Comparison of ENCODE assay signal across 18 mouse cellular contexts in the genomic region with DNA sequence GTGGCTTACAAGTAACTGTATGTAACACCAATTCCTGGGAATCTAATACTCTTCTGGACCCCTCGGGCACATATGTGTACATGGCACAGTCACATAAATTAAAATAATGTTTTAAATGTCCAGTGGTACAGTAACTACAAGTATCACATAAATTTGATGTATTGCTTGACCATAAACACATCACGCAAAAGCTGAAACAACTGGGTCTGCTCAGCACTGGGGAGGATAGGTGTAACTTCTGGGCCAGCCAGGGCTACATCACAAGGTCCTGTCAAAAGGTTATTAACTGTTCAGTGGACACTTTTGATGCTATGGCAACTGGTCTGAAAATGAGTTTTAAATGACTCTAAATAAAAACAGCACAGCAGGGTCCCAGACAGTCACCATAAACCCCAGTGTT.
"Had no signal": no experiment of that assay in that cellular context is flagged by ENCODE, and none has a peak within 500 bp of the region (broad histone marks: within the 10 kb centered on the region; RNA-seq: fewer than 3 reads in every experiment).

No protein-coding gene starts in this region.

- H3K27me3 ChIP-seq: liver, embryonic 13.5 days; lung, embryonic 15.5 days; megakaryocyte, embryonic 14.5 days; midbrain, embryonic 15.5 days; neural tube, embryonic 13.5 days; stomach, embryonic 15.5 days had no signal

- ATAC-seq: intestine, embryonic 16.5 days; liver, postnatal 0 days; midbrain, embryonic 15.5 days had no signal

- H3K9ac ChIP-seq: liver, embryonic 13.5 days; liver, postnatal 0 days; lung, embryonic 15.5 days; midbrain, embryonic 15.5 days; neural tube, embryonic 13.5 days; stomach, embryonic 15.5 days had no signal

- DNase-seq: kidney, adult 9 months; layer of hippocampus, adult 9-11 months; layer of hippocampus, postnatal 36 days; liver; liver, embryonic 13.5 days; liver, postnatal 0 days; lung, postnatal 14 days; right cerebral cortex, postnatal 14 days; thymus, adult 2 months; thymus, postnatal 25 days had no signal

- H3K27ac ChIP-seq: liver, embryonic 13.5 days; lung, embryonic 15.5 days; macrophage; midbrain, embryonic 15.5 days; neural tube, embryonic 13.5 days; stomach, embryonic 15.5 days had no signal

- H3K9me3 ChIP-seq: liver, embryonic 13.5 days; lung, embryonic 15.5 days; megakaryocyte, embryonic 14.5 days; midbrain, embryonic 15.5 days; neural tube, embryonic 13.5 days; stomach, embryonic 15.5 days had no signal

- H3K4me1 ChIP-seq: liver, embryonic 13.5 days; lung, embryonic 15.5 days; megakaryocyte, embryonic 14.5 days; midbrain, embryonic 15.5 days; stomach, embryonic 15.5 days had no signal

- H3K4me3 ChIP-seq: liver, embryonic 13.5 days; lung, embryonic 15.5 days; megakaryocyte, embryonic 14.5 days; midbrain, embryonic 15.5 days; neural tube, embryonic 13.5 days; stomach, embryonic 15.5 days had no signal

- H3K4me2 ChIP-seq: liver, embryonic 13.5 days; lung, embryonic 15.5 days; midbrain, embryonic 11.5 days; midbrain, embryonic 15.5 days; neural tube, embryonic 13.5 days; stomach, embryonic 15.5 days had no signal
